Mouse (Mus musculus) ES-E14 (cell line): ENCODE data around the gene C2cd2. TPM values are rescaled to one million over a fixed set of nuclear protein-coding genes. Genes with fewer than 3 reads are reported as not detected.

Source experiments
- DNase-seq: peaks from one replicate; pipeline ENCODE4 v3.0.0-alpha.2; 2013; ENCODE audit warnings: low read depth, low spot score
- H3K27ac ChIP-seq: 2 replicates; pipeline ENCODE4 v1.5.1; 2012; ENCODE audit warnings: low read depth, mild to moderate bottlenecking, low read length, moderate library complexity, mixed read lengths; ENCODE audit not compliant: poor library complexity, insufficient read depth, severe bottlenecking
- H3K36me3 ChIP-seq: 2 replicates; pipeline ENCODE4 v1.6.1; 2012; ENCODE audit warnings: mild to moderate bottlenecking, low read length, moderate library complexity, mixed read lengths; ENCODE audit not compliant: control insufficient read depth, poor library complexity, insufficient read depth, severe bottlenecking
- H3K4me1 ChIP-seq, 2 experiments: fragments of 150-350 bp in 1 of 2; sonication (generic) in 1 of 2; 2 replicates each; pipeline ENCODE4 v1.6.1; 2012; ENCODE audit warnings: low read length in 2 of 2, mild to moderate bottlenecking in 1 of 2, mixed read lengths in 1 of 2; ENCODE audit not compliant: control insufficient read depth in 2 of 2, insufficient read depth in 2 of 2, poor library complexity in 1 of 2
- H3K4me3 ChIP-seq, 2 experiments: fragments of 150-350 bp in 1 of 2; sonication (generic) in 1 of 2; 2 replicates each; pipeline ENCODE4 v1.5.1; 2012; ENCODE audit warnings: low read length in 2 of 2, low read depth in 1 of 2, mild to moderate bottlenecking in 1 of 2, mixed read lengths in 1 of 2; ENCODE audit not compliant: insufficient read depth in 1 of 2, poor library complexity in 1 of 2, severe bottlenecking in 1 of 2
- H3K9ac ChIP-seq: 2 replicates; pipeline ENCODE4 v1.6.1; 2012; ENCODE audit warnings: low read depth, mild to moderate bottlenecking, low read length, mixed read lengths; ENCODE audit not compliant: poor library complexity, insufficient read depth, severe bottlenecking
- H3K9me3 ChIP-seq: fragments of 150-350 bp; sonication (generic); 2 replicates; pipeline ENCODE4 v1.6.1; 2012; ENCODE audit warnings: low read depth, mild to moderate bottlenecking, low read length; ENCODE audit not compliant: control insufficient read depth, insufficient read depth
- CHD2 ChIP-seq: IDR thresholded peaks from 2 replicates; pipeline ENCODE4 v1.6.1; 2014; ENCODE audit warnings: mild to moderate bottlenecking, low read depth, low read length, inconsistent platforms
- HCFC1 ChIP-seq: IDR thresholded peaks from 2 replicates; pipeline ENCODE4 v1.6.1; 2012; ENCODE audit warnings: low read length, inconsistent platforms, borderline replicate concordance; ENCODE audit not compliant: insufficient read depth
- MAFK ChIP-seq: IDR thresholded peaks from 2 replicates; pipeline ENCODE4 v1.6.1; 2014; ENCODE audit warnings: mild to moderate bottlenecking, low read depth, low read length, inconsistent platforms; ENCODE audit not compliant: insufficient read depth
- ZC3H11A ChIP-seq: IDR thresholded peaks from 2 replicates; pipeline ENCODE4 v1.6.1; 2012; ENCODE audit warnings: low read depth, mild to moderate bottlenecking, inconsistent platforms, low read length, borderline replicate concordance
- ZNF384 ChIP-seq: IDR thresholded peaks from 2 replicates; pipeline ENCODE4 v1.6.1; 2012; ENCODE audit warnings: low read depth, low read length, inconsistent platforms
- in situ Hi-C, 2 experiments: fragments of 600-800 bp; cut with MboI; formaldehyde crosslinking; loops; one replicate each; pipeline ENCODE4 v1.15.1; 2025; ENCODE audit warnings: low sequenced_read_pairs in 2 of 2, inconsistent platforms in 1 of 2; ENCODE audit not compliant: unreplicated experiment in 2 of 2
- total RNA-seq: library from RNA; depleted of rRNA; stranded (reverse); fragments of 300-350 nt; gene quantifications from 2 replicates; pipeline ENCODE4 v1.2.3, GENCODE M21; 2012

The C2cd2 gene
- total RNA-seq, 1 experiment = 8.1 TPM

GRCm38 (mm10) chr16:97935815-97936214, 26.6 kb downstream of the C2cd2 start:
- Histone ChIP-seq H3K4me1 (peaks cover 1 to 2% of the 10 kb centered on the region in 2 experiments; a peak in 1 of 4 replicates), H3K27ac (no peak overlapping the region), H3K9ac (no peak overlapping the region), H3K9me3 (no peaks in the 10 kb centered on the region), H3K4me3 (no peak overlapping the region), H3K36me3 (no peaks in the 10 kb centered on the region)
- in situ Hi-C loops = no loop called here
- DNase-seq = no peak
- no peak for TF ChIP-seq HCFC1
- TF ChIP-seq MAFK = no peak
- no peak for TF ChIP-seq CHD2
- TF ChIP-seq ZC3H11A = no peak
- no peak for TF ChIP-seq ZNF384

DNA sequence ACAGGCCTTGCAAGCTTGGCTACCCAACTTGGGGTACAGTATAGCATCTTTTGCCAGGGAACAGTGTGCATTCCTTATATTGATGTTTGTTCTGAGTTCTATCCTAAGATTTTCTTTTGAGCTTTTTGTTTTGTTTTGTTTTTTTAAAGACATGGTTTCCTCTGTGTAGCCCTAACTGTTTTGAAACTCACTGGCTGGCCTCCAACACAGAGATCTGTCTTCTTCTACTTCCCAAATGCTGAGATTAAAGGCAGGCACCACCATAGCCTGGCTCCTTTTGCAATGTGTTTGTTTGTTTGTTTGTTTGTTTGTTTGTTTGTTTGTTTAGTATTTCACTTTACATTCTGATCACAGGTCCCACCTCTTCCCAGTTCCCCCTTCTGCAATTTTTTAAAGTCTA, 32.2 kb downstream of the C2cd2 start:
- H3K27ac ChIP-seq = no peak overlapping the region
- no peak overlapping the region for H3K9ac ChIP-seq
- no peaks in the 10 kb centered on the region for H3K9me3 ChIP-seq
- H3K4me3 ChIP-seq = no peak overlapping the region
- in situ Hi-C loops = no loop called here
- no peak for TF ChIP-seq HCFC1
- no peak for TF ChIP-seq MAFK
- no peak for TF ChIP-seq ZC3H11A
- no peak for TF ChIP-seq CHD2
- no peak for TF ChIP-seq ZNF384
- H3K4me1 ChIP-seq = no peaks in the 10 kb centered on the region
- DNase-seq = no peak
- H3K36me3 ChIP-seq = no peaks in the 10 kb centered on the region

GRCm38 (mm10) chr16:97929520-97929919, 32.9 kb downstream of the C2cd2 start:
- Histone ChIP-seq H3K4me1 (no peaks in the 10 kb centered on the region), H3K27ac (no peak overlapping the region), H3K4me3 (no peak overlapping the region), H3K36me3 (no peaks in the 10 kb centered on the region), H3K9me3 (no peaks in the 10 kb centered on the region), H3K9ac (no peak overlapping the region)
- DNase-seq = no peak
- in situ Hi-C loops = no loop called here
- no peak for TF ChIP-seq MAFK
- no peak for TF ChIP-seq ZNF384

DNA sequence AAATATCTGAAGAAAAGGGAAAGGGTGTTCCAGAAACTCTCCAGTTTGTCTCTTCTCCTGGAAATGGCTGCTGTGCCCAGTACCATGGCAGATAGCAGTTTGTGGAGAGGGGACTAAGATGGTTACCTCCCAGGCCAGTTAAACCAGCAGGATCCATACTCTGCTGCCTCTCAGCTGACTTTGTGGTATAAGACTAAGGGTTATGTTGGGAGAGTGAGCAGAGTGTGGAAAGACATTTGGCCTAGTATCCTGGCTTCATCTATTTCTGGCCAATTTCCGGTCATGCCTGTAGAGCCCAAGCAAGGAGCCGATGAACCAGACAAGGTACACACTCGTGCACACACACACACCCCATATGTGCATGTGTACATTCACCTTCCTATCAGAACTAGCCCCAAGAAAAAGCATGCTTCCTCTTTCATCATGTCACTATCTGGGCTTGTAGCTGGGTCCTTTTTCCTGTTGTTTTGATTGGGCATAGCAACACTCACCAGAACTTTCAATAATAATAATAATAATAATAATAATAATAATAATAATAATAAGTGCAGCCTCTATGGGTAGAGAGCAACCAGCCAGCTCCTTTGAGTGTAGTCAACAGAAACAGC, 35.0 kb downstream of the C2cd2 start:
- Histone ChIP-seq H3K4me1 (peaks cover 0 to 5% of the 10 kb centered on the region in 2 experiments; a peak in 1 of 4 replicates), H3K9me3 (no peaks in the 10 kb centered on the region), H3K36me3 (no peaks in the 10 kb centered on the region), H3K4me3 (no peak overlapping the region), H3K9ac (no peak overlapping the region), H3K27ac (no peak overlapping the region)
- no peak for DNase-seq
- in situ Hi-C loops = no loop called here
- TF ChIP-seq MAFK = no peak
- TF ChIP-seq ZNF384 = no peak
- no peak for TF ChIP-seq HCFC1
- no peak for TF ChIP-seq CHD2
- no peak for TF ChIP-seq ZC3H11A

DNA sequence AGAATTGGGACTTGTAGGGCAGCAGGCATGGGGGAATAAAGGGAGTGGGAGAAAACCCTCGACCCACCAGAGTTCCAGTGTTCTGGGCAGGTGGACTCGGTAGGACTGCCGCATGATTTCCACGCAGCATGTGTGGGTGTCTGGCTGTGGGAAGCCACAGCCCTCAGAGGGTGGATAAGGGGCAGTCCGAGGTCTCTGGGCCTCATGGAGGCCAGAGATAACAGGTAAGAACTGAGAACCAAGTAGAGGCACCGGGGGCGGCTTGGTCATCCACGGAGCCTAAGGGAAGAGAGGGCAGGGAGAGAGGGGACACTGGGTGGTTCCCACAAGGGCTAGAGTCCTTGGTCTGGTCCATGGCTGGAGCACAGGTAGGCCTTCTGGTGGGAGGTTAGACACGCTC, 36.0 kb downstream of the C2cd2 start:
- no peaks in the 10 kb centered on the region for H3K9me3 ChIP-seq
- in situ Hi-C loops = no loop called here
- H3K4me3 ChIP-seq = no peak overlapping the region
- no peak overlapping the region for H3K27ac ChIP-seq
- no peak for DNase-seq
- H3K36me3 ChIP-seq = no peaks in the 10 kb centered on the region
- no peak for TF ChIP-seq CHD2
- no peak for TF ChIP-seq ZNF384
- no peak for TF ChIP-seq ZC3H11A
- H3K4me1 ChIP-seq = peaks cover 0 to 5% of the 10 kb centered on the region in 2 experiments; a peak in 1 of 4 replicates
- no peak overlapping the region for H3K9ac ChIP-seq
